Mouse (Mus musculus): Measurements from ENCODE around the gene Stard5. TPM values are rescaled to one million over a fixed set of nuclear protein-coding genes. Genes with fewer than 3 reads are reported as not detected.

The Stard5 gene
- polyA plus RNA-seq, 1 experiment from 2014 or later = 34.8 TPM

DNA sequence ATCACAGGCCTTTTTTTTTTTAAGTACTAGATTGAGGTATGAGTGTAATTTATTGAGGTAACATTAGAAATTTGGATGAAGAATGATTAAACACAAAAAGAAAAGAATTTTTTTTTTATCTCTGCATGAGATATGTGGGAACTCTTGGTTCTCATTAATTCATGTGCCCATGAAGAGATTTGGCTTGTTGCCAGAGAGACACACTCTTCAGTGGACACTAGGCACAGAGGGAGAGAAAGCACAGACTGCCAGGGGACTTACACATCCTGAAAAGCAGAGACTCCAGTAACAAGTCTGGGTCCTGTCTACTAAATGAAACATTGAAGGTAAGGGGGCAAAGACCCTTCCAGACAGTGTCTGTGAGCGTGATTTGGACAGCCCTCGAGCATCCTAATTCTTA, 4.0 kb downstream of the Stard5 start:
- Histone ChIP-seq H3K4me3 (replicated peaks) (no peak overlapping the region), H3K4me1 (peaks cover 24% of the 10 kb centered on the region), H3K36me3 (peaks cover 41% of the 10 kb centered on the region), H3K27me3 (no peaks in the 10 kb centered on the region), H3K9ac (no peak overlapping the region), H3K27ac (replicated peaks) (no peak overlapping the region), H3K4me2 (replicated peaks) (no peak overlapping the region), H3K9me3 (replicated peaks) (no peaks in the 10 kb centered on the region)
- 87% methylated on average over 2 of the region's 2 CpGs for WGBS
- ATAC-seq (ENCODE audit: insufficient number of reproducible peaks, low FRiP score, low TSS enrichment, low read depth) = no peak

DNA sequence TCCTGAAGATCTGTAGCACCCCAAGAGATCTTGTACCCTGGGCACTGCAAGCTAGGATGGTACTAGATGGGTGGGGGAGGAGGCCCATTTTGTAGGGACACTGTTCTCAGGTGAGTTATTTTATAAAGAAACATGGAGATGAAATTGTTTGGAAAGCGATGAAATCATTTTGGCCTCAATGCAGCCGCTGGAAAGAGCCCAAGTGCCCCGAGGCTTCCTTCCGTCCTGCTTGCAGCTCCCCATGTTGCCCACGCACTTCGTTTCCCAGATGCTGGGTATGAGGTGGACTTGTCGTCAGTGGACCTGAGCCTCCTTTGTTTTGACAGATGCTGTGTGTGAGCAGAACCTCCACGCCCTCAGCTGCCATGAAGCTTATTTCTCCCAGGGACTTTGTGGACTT, 4.7 kb downstream of the Stard5 start:
- no peak for ATAC-seq (ENCODE audit: insufficient number of reproducible peaks, low FRiP score, low TSS enrichment, low read depth)
- H3K36me3 ChIP-seq = peaks cover 43% of the 10 kb centered on the region

DNA sequence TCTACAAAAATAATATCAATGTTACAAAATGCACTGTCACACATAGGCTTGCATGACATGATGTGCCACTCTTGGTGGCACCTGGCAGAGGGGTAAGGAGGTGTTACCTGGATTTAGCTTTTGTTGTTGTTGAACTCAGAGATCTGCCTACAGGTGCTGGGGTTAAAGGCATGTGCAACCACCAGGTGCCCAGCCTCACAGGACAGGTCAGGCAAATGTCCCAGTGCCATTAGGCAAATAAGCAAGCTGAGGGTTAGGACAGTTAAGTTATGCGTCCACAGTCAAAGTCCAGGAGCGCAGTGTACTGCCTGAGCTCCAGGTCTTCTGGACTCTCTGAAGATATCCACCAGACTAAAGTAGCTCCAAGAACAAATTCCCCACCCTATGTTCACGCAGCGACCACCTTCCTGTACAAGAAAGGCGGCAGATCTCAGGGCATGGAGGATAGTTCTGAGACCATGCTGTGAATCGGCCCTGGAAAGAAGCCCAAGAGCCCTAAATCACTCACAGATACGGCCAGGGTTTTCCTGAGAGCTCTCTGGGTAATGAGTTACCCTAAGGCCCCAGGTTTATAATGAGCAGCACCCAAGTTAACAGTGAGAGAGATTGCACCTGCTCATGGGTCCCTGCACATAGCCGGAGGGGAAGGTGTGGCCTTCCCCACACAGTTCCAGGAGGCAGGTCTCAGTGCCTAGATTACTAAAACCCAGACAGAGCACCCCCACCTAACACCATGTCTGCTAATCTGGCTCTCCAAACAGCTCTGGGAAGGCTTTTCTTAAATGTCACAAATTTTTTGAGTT, 6.2 kb downstream of the Stard5 start:
- Histone ChIP-seq H3K4me1 (peaks cover 12% of the 10 kb centered on the region), H3K36me3 (peaks cover 51% of the 10 kb centered on the region), H3K27me3 (no peaks in the 10 kb centered on the region), H3K4me2 (replicated peaks) (no peak overlapping the region), H3K4me3 (replicated peaks) (no peak overlapping the region), H3K9ac (no peak overlapping the region), H3K9me3 (replicated peaks) (no peaks in the 10 kb centered on the region), H3K27ac (replicated peaks) (no peak overlapping the region)
- ATAC-seq (ENCODE audit: insufficient number of reproducible peaks, low FRiP score, low TSS enrichment, low read depth) = no peak
- 92% methylated on average over 8 of the region's 8 CpGs for WGBS

More for the DNA sequence above, 4.7 kb downstream of the Stard5 start:
- no peaks in the 10 kb centered on the region for H3K9me3 ChIP-seq (replicated peaks)
- H3K4me2 ChIP-seq (replicated peaks) = no peak overlapping the region
- H3K4me1 ChIP-seq = peaks cover 19% of the 10 kb centered on the region
- WGBS = 78% methylated on average over 8 of the region's 8 CpGs
- no peak overlapping the region for H3K4me3 ChIP-seq (replicated peaks)
- no peaks in the 10 kb centered on the region for H3K27me3 ChIP-seq
- no peak overlapping the region for H3K27ac ChIP-seq (replicated peaks)
- no peak overlapping the region for H3K9ac ChIP-seq

DNA sequence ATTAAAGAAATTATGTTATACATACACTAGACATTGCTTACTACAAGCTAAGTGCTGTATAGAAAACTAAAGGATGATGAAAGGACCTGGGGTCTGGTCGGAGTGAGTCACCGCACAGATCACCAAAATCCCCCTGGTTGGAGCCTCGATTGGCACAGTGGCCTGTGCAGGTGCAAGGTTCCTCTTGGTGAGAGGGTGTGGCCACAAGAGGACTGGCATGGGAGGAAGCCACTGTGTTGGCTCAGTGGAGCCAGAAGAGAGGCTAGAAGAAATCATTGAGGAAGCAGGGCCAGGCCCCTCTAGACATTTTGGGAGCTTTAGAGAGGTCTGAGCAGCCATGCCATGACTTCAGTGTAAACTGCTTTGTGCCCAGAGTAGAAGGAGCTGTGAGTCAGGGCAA, 7.3 kb downstream of the Stard5 start:
- Histone ChIP-seq H3K4me1 (peaks cover 4% of the 10 kb centered on the region; the same call in 1 of the 2 replicates), H3K4me3 (replicated peaks) (no peak overlapping the region), H3K27me3 (no peaks in the 10 kb centered on the region), H3K4me2 (replicated peaks) (no peak overlapping the region), H3K36me3 (peaks cover 58% of the 10 kb centered on the region), H3K9me3 (replicated peaks) (no peaks in the 10 kb centered on the region), H3K27ac (replicated peaks) (no peak overlapping the region), H3K9ac (no peak overlapping the region)
- WGBS = 74% methylated on average over 3 of the region's 3 CpGs
- no peak for ATAC-seq (ENCODE audit: insufficient number of reproducible peaks, low FRiP score, low TSS enrichment, low read depth)

DNA sequence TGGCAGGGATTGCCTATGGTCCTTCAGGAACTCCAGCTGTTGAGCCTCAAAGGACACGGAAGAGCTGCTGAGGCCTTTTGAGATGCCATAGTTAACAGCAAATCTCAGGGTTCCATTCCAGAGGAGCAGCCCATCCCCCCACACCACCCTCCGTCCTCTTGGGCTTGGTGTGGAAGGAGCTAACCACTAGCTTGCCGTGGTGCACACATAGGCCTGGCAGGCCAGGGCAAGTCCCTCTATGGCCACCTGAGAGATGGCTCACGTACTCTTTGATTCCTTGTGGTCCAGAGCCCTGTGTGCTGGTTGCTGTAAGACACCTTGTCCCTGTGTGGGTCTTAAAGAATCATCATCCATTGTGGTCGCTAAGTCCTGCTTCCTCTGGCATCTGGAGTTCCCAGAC, 8.8 kb downstream of the Stard5 start:
- Histone ChIP-seq H3K4me1 (no peaks in the 10 kb centered on the region), H3K27me3 (no peaks in the 10 kb centered on the region), H3K9me3 (replicated peaks) (no peaks in the 10 kb centered on the region), H3K4me2 (replicated peaks) (no peak overlapping the region), H3K27ac (replicated peaks) (no peak overlapping the region), H3K9ac (no peak overlapping the region), H3K36me3 (peaks cover 58% of the 10 kb centered on the region), H3K4me3 (replicated peaks) (no peak overlapping the region)
- no peak for ATAC-seq (ENCODE audit: insufficient number of reproducible peaks, low FRiP score, low TSS enrichment, low read depth)
- WGBS = 86% methylated on average over 5 of the region's 5 CpGs

DNA sequence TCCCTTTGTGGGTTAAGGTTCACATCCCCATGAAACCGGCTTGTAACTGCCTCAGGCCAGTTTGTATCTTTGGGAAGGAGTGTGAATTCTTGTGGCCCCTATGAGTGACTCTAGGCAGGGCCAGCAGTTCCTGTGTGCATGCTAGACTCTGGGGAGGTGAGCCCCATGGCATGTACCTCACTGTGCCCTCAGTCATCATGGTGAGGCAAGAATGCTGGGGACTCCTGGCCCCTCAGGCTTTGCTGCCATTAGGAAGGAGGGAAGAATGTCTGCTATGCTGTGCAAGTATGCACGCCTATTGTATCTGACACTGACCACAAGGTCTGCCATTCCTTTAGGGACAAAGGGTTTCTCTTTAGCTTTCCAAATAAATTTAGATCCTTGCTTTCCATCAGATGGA, 9.4 kb downstream of the Stard5 start:
- H3K4me1 ChIP-seq = no peaks in the 10 kb centered on the region
- H3K4me2 ChIP-seq (replicated peaks) = no peak overlapping the region
- H3K9ac ChIP-seq = no peak overlapping the region
- no peaks in the 10 kb centered on the region for H3K9me3 ChIP-seq (replicated peaks)
- H3K4me3 ChIP-seq (replicated peaks) = no peak overlapping the region
- no peak overlapping the region for H3K27ac ChIP-seq (replicated peaks)
- no peaks in the 10 kb centered on the region for H3K27me3 ChIP-seq
- 41% methylated on average over 2 of the region's 2 CpGs for WGBS
- ATAC-seq (ENCODE audit: insufficient number of reproducible peaks, low FRiP score, low TSS enrichment, low read depth) = no peak
- H3K36me3 ChIP-seq = peaks cover 60% of the 10 kb centered on the region

DNA sequence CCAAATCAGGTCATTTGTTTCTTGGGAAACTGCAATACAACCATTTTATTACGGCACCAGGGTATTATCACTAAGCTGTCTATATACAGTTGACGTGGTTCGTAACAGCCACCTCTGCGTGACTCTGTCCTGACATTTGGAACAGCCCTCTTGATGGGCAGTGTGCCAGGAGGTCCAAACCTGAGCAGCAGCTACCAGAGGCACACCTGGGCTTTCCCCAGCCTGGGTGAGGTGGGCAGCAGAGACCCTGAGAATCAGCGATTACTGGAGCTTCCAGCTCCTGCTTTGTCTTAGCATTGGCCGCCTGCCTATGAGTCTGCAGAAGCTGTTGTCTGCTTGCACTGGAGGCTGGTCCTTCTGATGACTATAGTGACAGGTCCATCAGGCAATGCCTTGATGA, 11.8 kb downstream of the Stard5 start:
- ATAC-seq (ENCODE audit: insufficient number of reproducible peaks, low FRiP score, low TSS enrichment, low read depth) = no peak
- no peak overlapping the region for H3K9ac ChIP-seq
- no peak overlapping the region for H3K4me2 ChIP-seq (replicated peaks)
- no peak overlapping the region for H3K4me3 ChIP-seq (replicated peaks)
- WGBS = 81% methylated on average over 6 of the region's 6 CpGs
- no peaks in the 10 kb centered on the region for H3K27me3 ChIP-seq
- no peaks in the 10 kb centered on the region for H3K4me1 ChIP-seq
- no peak overlapping the region for H3K27ac ChIP-seq (replicated peaks)
- H3K9me3 ChIP-seq (replicated peaks) = no peaks in the 10 kb centered on the region
- H3K36me3 ChIP-seq = peaks cover 40% of the 10 kb centered on the region

DNA sequence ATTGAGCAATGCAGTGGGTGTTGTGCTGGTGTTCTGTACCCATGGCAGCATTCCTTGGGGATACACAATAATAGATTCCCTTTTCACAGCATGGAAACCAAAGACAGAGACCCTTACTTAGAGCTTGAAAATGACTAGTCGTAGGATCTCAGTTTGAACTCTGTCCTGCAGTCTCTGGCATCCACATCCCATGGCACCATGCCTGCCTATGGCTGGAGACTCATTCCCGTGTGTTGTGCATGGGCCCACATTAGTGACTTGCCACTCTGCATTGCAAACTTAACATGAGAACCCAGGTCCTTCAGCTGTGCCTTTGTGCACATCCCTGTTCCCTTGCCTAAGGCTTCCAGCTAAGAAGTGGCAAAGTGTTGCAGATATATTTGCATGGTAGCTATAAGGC, 13.0 kb downstream of the Stard5 start:
- 84% methylated on average over 2 of the region's 2 CpGs for WGBS
- H3K4me3 ChIP-seq (replicated peaks) = no peak overlapping the region
- H3K27ac ChIP-seq (replicated peaks) = no peak overlapping the region
- H3K4me2 ChIP-seq (replicated peaks) = no peak overlapping the region
- H3K9me3 ChIP-seq (replicated peaks) = no peaks in the 10 kb centered on the region
- H3K4me1 ChIP-seq = 0 out of 2 replicates have a peak, but pooled peaks cover 3% of the 10 kb centered on the region
- H3K27me3 ChIP-seq = no peaks in the 10 kb centered on the region
- ATAC-seq (ENCODE audit: insufficient number of reproducible peaks, low FRiP score, low TSS enrichment, low read depth) = no peak
- H3K36me3 ChIP-seq = peaks cover 30% of the 10 kb centered on the region
- H3K9ac ChIP-seq = no peak overlapping the region

DNA sequence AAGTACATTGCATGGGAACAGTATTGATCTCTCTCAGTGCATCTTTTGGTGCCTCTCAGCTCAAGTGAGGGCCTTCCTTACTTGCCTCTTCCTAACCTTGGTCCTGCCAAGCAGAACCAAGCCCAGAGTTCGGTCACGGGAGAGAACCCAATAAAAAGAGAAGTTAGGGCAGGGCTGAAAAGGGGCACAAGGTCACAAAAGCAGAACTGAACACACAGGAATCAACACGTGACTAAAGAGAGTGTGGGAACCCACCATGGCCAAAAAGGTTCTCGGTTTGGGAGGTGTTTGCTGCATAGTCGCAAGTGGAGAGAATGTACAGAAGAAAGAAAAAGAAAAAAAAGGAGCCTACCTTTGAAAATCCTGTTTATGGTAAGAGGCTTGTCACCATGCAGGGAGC, 13.7 kb downstream of the Stard5 start:
- ATAC-seq (ENCODE audit: insufficient number of reproducible peaks, low FRiP score, low TSS enrichment, low read depth) = no peak

DNA sequence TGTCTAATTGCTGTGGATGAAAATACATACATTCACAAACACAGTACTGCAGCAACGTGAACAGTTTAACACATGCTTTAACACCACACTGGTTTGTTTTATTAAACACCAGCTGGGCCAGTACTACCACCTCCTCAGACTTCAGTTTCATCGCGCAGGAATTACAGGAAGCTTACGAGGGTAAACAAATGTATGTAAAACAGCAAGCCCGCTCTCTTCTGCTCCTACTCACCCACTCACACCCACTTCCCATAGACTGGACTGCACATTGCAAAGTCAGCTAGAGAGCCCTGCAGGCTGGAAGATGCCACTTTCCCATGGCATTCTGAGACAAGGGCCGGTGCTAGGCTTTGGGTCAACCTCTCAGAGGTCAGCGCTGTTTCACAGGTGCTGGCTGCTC, 17.0 kb downstream of the Stard5 start:
- ATAC-seq (ENCODE audit: insufficient number of reproducible peaks, low FRiP score, low TSS enrichment, low read depth) = no peak
- H3K4me1 ChIP-seq = 0 out of 2 replicates have a peak, but pooled peaks cover 3% of the 10 kb centered on the region
- H3K27me3 ChIP-seq = no peaks in the 10 kb centered on the region
- no peak overlapping the region for H3K4me2 ChIP-seq (replicated peaks)
- peaks cover 4% of the 10 kb centered on the region for H3K36me3 ChIP-seq
- 0 out of 2 replicates have a peak overlapping the region, but pooled peaks have one; percentile 28 for H3K27ac ChIP-seq (replicated peaks)
- no peaks in the 10 kb centered on the region for H3K9me3 ChIP-seq (replicated peaks)
- H3K9ac ChIP-seq = no peak overlapping the region
- WGBS = 61% methylated on average over 7 of the region's 7 CpGs
- no peak overlapping the region for H3K4me3 ChIP-seq (replicated peaks)

More for the DNA sequence above, 13.7 kb downstream of the Stard5 start:
- 82% methylated on average over 5 of the region's 5 CpGs for WGBS
- Histone ChIP-seq H3K27me3 (no peaks in the 10 kb centered on the region), H3K4me1 (0 out of 2 replicates have a peak, but pooled peaks cover 3% of the 10 kb centered on the region), H3K9me3 (replicated peaks) (no peaks in the 10 kb centered on the region), H3K4me3 (replicated peaks) (no peak overlapping the region), H3K4me2 (replicated peaks) (no peak overlapping the region), H3K9ac (no peak overlapping the region), H3K27ac (replicated peaks) (no peak overlapping the region), H3K36me3 (peaks cover 23% of the 10 kb centered on the region)

DNA sequence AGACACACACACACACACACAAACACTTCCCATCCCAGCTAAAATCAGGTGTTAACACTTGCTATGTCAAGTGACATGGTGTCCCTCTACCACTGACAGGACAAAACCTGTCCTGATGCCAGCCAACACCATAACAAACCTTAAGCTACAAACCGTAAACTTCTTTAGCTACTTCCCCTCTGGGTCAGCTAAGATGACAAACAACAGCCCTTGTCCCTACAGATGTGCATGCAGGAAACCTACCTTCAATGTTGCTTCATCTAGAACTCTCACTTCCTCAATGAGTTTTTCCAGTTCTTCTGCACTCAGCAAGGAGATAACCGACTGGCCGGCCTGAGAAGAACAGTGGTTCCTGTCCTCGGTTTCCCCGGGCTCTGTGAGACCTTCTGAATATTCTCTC, 18.9 kb downstream of the Stard5 start:
- 91% methylated on average over 5 of the region's 5 CpGs for WGBS
- H3K27ac ChIP-seq (replicated peaks) = no peak overlapping the region
- no peak for ATAC-seq (ENCODE audit: insufficient number of reproducible peaks, low FRiP score, low TSS enrichment, low read depth)

DNA sequence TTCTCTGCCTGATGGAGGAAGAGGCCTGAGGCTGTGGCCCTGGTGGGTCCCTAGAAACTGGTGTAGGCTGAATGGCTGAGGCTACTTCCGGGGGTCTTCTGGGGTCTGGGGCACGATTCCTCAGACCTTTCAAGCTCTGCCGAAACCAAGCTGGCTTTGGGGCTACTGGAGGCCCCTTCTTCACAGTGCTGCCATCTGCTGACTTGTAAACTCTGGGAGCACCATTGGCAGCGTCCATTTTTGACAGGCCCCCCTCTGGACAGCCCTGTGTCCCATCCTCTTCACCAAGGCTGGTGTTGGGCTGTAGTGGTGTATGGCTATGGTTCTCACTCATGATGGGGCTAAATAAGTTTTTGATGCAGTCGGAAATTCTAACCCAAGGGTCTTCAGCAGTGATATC, 20.7 kb downstream of the Stard5 start:
- Histone ChIP-seq H3K27ac (replicated peaks) (no peak overlapping the region), H3K27me3 (no peaks in the 10 kb centered on the region), H3K4me1 (0 out of 2 replicates have a peak, but pooled peaks cover 3% of the 10 kb centered on the region), H3K9ac (no peak overlapping the region), H3K4me3 (replicated peaks) (no peak overlapping the region), H3K4me2 (replicated peaks) (no peak overlapping the region), H3K9me3 (replicated peaks) (no peaks in the 10 kb centered on the region), H3K36me3 (no peaks in the 10 kb centered on the region)
- no peak for ATAC-seq (ENCODE audit: insufficient number of reproducible peaks, low FRiP score, low TSS enrichment, low read depth)
- 83% methylated on average over 5 of the region's 5 CpGs for WGBS

More for the DNA sequence above, 18.9 kb downstream of the Stard5 start:
- Histone ChIP-seq H3K9ac (no peak overlapping the region), H3K36me3 (peaks cover 3% of the 10 kb centered on the region; the same call in 1 of the 2 replicates), H3K4me2 (replicated peaks) (no peak overlapping the region), H3K4me1 (0 out of 2 replicates have a peak, but pooled peaks cover 3% of the 10 kb centered on the region), H3K27me3 (no peaks in the 10 kb centered on the region), H3K9me3 (replicated peaks) (no peaks in the 10 kb centered on the region), H3K4me3 (replicated peaks) (no peak overlapping the region)
